Mouse (Mus musculus): ENCODE measurements around the gene Thy1.

DNA sequence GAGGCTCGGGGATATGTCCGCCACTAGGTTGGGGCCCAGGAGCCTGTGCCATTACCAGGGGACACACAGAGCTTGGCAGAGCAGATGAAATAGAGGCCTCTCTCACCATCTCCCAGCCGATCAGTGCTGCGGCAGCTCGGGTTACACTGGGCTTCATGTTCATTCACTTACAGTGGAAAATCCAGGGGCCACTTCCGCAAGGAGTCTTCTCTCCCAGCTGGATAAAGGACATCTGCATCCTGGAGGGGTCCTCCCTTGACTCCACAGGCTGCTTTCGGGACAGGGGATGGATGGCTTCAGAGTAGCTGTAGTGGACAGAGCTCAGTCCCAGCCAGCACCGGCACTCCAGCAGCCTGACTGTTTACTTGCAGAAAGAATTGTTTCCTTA lies 27.7 kb downstream of the Thy1 start:
- no peak for TF ChIP-seq CTCF (conservative IDR thresholded peaks at IDR 0.05; ENCODE audit: low read length)
- no peak for TF ChIP-seq POU5F1 (IDR thresholded peaks at IDR 0.05; ENCODE audit: borderline replicate concordance, low read length)
